Mouse (Mus musculus) neural tube, embryonic 11.5 days (tissue): ENCODE measurements around the gene Gstp1. TPM values are rescaled to one million over a fixed set of nuclear protein-coding genes. Genes with fewer than 3 reads are reported as not detected.

Experiments
- ATAC-seq: fragments of 200-750 bp; cut with Nextera tagmentation; 2 replicates; pipeline ENCODE4 v1.8.0; 2017; ENCODE audit warnings: moderate number of reproducible peaks, mild to moderate bottlenecking, moderate TSS enrichment, moderate library complexity; ENCODE audit not compliant: insufficient read depth, low FRiP score, low TSS enrichment
- DNase-seq: peaks from one replicate; pipeline ENCODE4 v3.0.0-alpha.2; 2015; ENCODE audit warnings: low spot score
- H3K27ac ChIP-seq: fragments of 300-500 bp; sonication (generic); 2 replicates; pipeline ENCODE4 v1.5.1; 2014; ENCODE audit warnings: low read depth, mild to moderate bottlenecking, low read length
- H3K27me3 ChIP-seq: fragments of 300-500 bp; sonication (generic); 2 replicates; pipeline ENCODE4 v1.6.1; 2014; ENCODE audit warnings: mild to moderate bottlenecking, low read length, mixed read lengths; ENCODE audit not compliant: control insufficient read depth, insufficient read depth
- H3K36me3 ChIP-seq: fragments of 300-500 bp; sonication (generic); 2 replicates; pipeline ENCODE4 v1.6.1; 2014; ENCODE audit warnings: mild to moderate bottlenecking, low read length, moderate library complexity, mixed read lengths; ENCODE audit not compliant: control insufficient read depth, insufficient read depth
- H3K4me1 ChIP-seq: fragments of 300-500 bp; sonication (generic); 2 replicates; pipeline ENCODE4 v1.6.1; 2014; ENCODE audit warnings: low read length, mixed read lengths; ENCODE audit not compliant: control insufficient read depth, insufficient read depth
- H3K4me2 ChIP-seq: fragments of 300-500 bp; sonication (generic); 2 replicates; pipeline ENCODE4 v1.6.1; 2014; ENCODE audit warnings: low read depth, mild to moderate bottlenecking, moderate library complexity
- H3K4me3 ChIP-seq: fragments of 300-500 bp; sonication (generic); 2 replicates; pipeline ENCODE4 v1.5.1; 2014; ENCODE audit warnings: low read depth, low read length
- H3K9ac ChIP-seq: fragments of 300-500 bp; sonication (generic); 2 replicates; pipeline ENCODE4 v1.6.1; 2014; ENCODE audit warnings: mild to moderate bottlenecking, low read length
- H3K9me3 ChIP-seq: fragments of 300-500 bp; sonication (generic); 2 replicates; pipeline ENCODE4 v1.6.1; 2016; ENCODE audit warnings: low read length; ENCODE audit not compliant: control insufficient read depth
- WGBS: fragments of 180-500 bp; shearing (Covaris S2); extraction: QIAGEN DNeasy Blood & Tissue Kit; methylation state at CpG from one replicate; pipeline ENCODE4 v1.1.7; 2014; 5-methylcytosine and 5-hydroxymethylcytosine counted together
- polyA plus RNA-seq: library from polyadenylated mRNA; unstranded; fragments of >200 nt; fragmentation: Nextera tagmentation; extraction: Ambion mirVana; gene quantifications from 2 replicates; pipeline ENCODE4 v1.2.1, GENCODE M21; 2014

The Gstp1 gene
- polyA plus RNA-seq, 1 experiment from 2014 or later, result 361 TPM

DNA sequence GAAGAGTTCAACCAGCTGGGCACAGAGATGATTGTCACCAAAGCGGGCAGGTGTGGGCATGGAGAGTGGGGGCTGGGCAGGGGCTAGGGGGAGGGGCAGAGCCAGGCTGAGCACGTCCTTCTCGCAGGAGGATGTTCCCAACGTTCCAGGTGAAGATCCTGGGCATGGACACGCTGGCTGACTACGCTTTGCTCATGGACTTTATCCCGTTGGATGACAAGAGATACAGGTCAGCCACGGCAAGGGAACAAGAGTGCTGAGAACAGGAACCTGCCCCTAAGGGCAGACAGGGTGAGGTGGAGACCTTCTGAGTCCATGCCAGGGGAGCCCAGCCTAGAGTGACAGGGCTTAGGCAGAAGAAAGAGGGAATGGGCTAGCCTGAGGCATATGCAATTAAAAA is 41.0 kb downstream of the Gstp1 start:
- 84% methylated on average over 8 of the region's 8 CpGs for whole genome bisulfite sequencing

DNA sequence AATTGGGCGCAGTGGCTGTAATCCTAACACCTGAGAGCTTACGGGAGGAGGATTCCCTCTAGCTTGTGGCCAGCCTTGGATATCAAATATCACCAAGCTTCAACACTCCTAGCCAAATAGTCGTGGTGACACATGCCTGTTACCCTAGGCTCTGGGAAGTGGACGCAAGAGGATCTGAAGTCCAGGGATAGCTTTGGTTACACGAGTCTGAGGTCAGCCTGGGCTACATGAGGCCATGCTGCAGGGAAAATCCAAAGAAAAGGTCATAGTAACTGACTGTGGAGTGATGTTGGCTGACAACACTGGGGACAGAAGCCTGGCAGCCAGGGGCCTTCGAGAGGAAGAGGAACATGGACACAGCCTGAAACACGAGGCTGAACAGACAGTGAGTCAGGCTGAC is 41.7 kb downstream of the Gstp1 start:
- H3K27ac ChIP-seq, result no peak overlapping the region
- no peak overlapping the region for H3K4me2 ChIP-seq
- H3K9me3 ChIP-seq, result no peaks in the 10 kb centered on the region
- no peak overlapping the region for H3K4me3 ChIP-seq
- no peaks in the 10 kb centered on the region for H3K27me3 ChIP-seq
- no peak for DNase-seq
- H3K9ac ChIP-seq, result no peak overlapping the region
- 76% methylated on average over 7 of the region's 7 CpGs for WGBS
- peaks cover 4% of the 10 kb centered on the region; the same call in 1 of the 2 replicates for H3K4me1 ChIP-seq
- no peak for ATAC-seq
- H3K36me3 ChIP-seq, result no peaks in the 10 kb centered on the region

More for the DNA sequence above, 41.0 kb downstream of the Gstp1 start:
- Histone ChIP-seq H3K4me1 (peaks cover 9% of the 10 kb centered on the region; the same call in 1 of the 2 replicates), H3K4me2 (no peak overlapping the region), H3K9ac (no peak overlapping the region), H3K4me3 (no peak overlapping the region), H3K36me3 (no peaks in the 10 kb centered on the region), H3K9me3 (no peaks in the 10 kb centered on the region), H3K27me3 (no peaks in the 10 kb centered on the region), H3K27ac (no peak overlapping the region)
- ATAC-seq, result no peak
- DNase-seq, result no peak

DNA sequence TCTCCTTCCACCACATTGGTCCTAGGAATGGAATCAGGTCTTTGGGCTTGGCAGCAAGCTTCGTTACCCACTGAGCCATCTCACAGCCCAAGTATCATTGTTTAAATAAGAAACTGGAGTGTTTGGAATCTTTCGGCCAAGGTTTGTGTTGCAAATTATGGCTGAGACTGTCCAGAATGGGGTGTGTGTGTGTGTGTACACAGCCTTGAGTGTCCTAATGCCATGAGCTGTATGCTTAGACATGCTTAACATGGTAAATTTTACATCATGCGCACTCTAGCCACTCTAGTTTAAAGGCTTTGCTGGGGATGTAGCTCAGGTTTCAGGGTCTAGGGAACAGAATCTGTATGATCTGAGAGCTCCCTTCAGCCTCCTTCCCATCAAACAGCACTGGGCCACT is 42.3 kb downstream of the Gstp1 start:
- WGBS, result 91% methylated on average over 3 of the region's 3 CpGs
- no peaks in the 10 kb centered on the region for H3K4me1 ChIP-seq
- no peak overlapping the region for H3K9ac ChIP-seq
- H3K4me2 ChIP-seq, result no peak overlapping the region
- ATAC-seq (no peak), DNase-seq (no peak)
- H3K27ac ChIP-seq, result no peak overlapping the region
- no peaks in the 10 kb centered on the region for H3K9me3 ChIP-seq
- no peaks in the 10 kb centered on the region for H3K36me3 ChIP-seq
- H3K27me3 ChIP-seq, result no peaks in the 10 kb centered on the region
- no peak overlapping the region for H3K4me3 ChIP-seq

GRCm38 (mm10) chr19:3994932-3995331 is 42.9 kb downstream of the Gstp1 start:
- ATAC-seq (no peak), DNase-seq (no peak)
- no peaks in the 10 kb centered on the region for H3K4me1 ChIP-seq
- no peak overlapping the region for H3K4me2 ChIP-seq
- no peak overlapping the region for H3K9ac ChIP-seq
- no peaks in the 10 kb centered on the region for H3K36me3 ChIP-seq
- H3K27ac ChIP-seq, result no peak overlapping the region
- no peaks in the 10 kb centered on the region for H3K9me3 ChIP-seq
- H3K27me3 ChIP-seq, result no peaks in the 10 kb centered on the region
- WGBS, result 64% methylated on average over 6 of the region's 6 CpGs
- no peak overlapping the region for H3K4me3 ChIP-seq

- no peaks in the 10 kb centered on the region for H3K36me3 ChIP-seq
- no peaks in the 10 kb centered on the region for H3K4me1 ChIP-seq
- no peak within 1 kb of the TSS for H3K4me3 ChIP-seq
- ATAC-seq (no peak), DNase-seq (no peak)
- no peak within 1 kb of the TSS for H3K27ac ChIP-seq
- no peaks in the 10 kb centered on the region for H3K9me3 ChIP-seq
- no peak within 1 kb of the TSS for H3K4me2 ChIP-seq
- no peaks in the 10 kb centered on the region for H3K27me3 ChIP-seq
- H3K9ac ChIP-seq, result no peak within 1 kb of the TSS
- WGBS, result 63% methylated on average over 5 of the region's 5 CpGs
Observed at GRCm38 (mm10) chr19:3992416-3992815, 45.4 kb downstream of the Gstp1 start, which contains the start of gene Tbx10. Gene Tbx10 (plus strand): TSS chr19:3992752.

GRCm38 (mm10) chr19:3991966-3992365 is 45.8 kb downstream of the Gstp1 start:
- no peak overlapping the region for H3K4me3 ChIP-seq
- DNase-seq, result no peak
- WGBS, result 93% methylated on average over 3 of the region's 3 CpGs

GRCm38 (mm10) chr19:3991562-3991961 is 46.2 kb downstream of the Gstp1 start:
- H3K4me1 ChIP-seq, result no peaks in the 10 kb centered on the region
- DNase-seq, result no peak
- H3K36me3 ChIP-seq, result no peaks in the 10 kb centered on the region
- H3K27ac ChIP-seq, result no peak overlapping the region
- no peaks in the 10 kb centered on the region for H3K27me3 ChIP-seq
- no peaks in the 10 kb centered on the region for H3K9me3 ChIP-seq
- no peak for ATAC-seq
- no peak overlapping the region for H3K9ac ChIP-seq
- H3K4me2 ChIP-seq, result no peak overlapping the region
- H3K4me3 ChIP-seq, result no peak overlapping the region
- WGBS, result 95% methylated on average over 3 of the region's 3 CpGs

More at GRCm38 (mm10) chr19:3991966-3992365, 45.8 kb downstream of the Gstp1 start:
- H3K9me3 ChIP-seq, result no peaks in the 10 kb centered on the region
- no peaks in the 10 kb centered on the region for H3K36me3 ChIP-seq
- H3K27ac ChIP-seq, result no peak overlapping the region
- H3K4me1 ChIP-seq, result no peaks in the 10 kb centered on the region
- H3K4me2 ChIP-seq, result no peak overlapping the region
- ATAC-seq, result no peak
- no peak overlapping the region for H3K9ac ChIP-seq
- H3K27me3 ChIP-seq, result no peaks in the 10 kb centered on the region

DNA sequence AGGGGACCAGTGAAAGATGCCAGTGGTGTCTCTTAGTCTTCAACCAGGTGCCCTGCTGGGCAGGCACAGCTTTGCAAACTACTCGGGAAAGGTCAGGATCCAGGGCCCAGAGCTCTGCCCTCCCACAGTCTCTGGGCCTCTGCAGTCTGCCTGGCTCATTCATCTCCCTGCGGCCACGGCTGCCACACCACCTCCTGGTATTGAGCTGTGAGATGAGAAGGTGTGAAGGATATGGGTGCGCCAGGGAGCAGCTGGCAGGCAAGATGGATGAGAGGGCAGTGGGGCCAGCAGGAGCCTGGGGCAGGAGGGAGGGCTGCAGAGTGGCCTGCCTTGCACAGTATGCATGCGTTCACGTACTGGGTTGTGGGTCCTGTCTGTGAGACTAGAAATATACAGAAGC is 47.0 kb downstream of the Gstp1 start:
- H3K36me3 ChIP-seq, result no peaks in the 10 kb centered on the region
- no peak overlapping the region for H3K4me3 ChIP-seq
- H3K27ac ChIP-seq, result no peak overlapping the region
- no peak overlapping the region for H3K4me2 ChIP-seq
- no peak for DNase-seq
- H3K9me3 ChIP-seq, result no peaks in the 10 kb centered on the region
- 39% methylated on average over 6 of the region's 6 CpGs for WGBS
- H3K9ac ChIP-seq, result no peak overlapping the region
- ATAC-seq, result no peak
- H3K4me1 ChIP-seq, result 0 out of 2 replicates have a peak, but pooled peaks cover 2% of the 10 kb centered on the region
- no peaks in the 10 kb centered on the region for H3K27me3 ChIP-seq

DNA sequence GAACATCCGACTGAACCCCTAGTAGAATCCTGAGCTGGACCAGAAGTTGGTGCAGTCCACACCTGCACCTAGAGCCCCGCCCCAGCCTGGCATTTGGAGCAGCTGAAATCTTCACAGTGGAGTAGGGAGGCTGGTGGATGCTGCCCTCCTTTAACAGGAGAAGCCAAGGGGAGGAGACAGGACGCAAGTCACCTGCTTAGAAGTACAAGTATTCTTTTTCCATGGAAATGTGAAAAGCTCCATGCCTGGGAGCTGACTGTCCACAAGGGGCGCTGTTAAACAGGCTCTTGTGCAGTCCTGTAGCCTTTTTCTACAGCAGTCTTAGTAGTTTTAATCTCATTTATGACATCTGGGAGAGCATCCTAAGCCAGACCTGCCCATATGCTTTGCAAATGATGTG is 49.0 kb downstream of the Gstp1 start:
- Histone ChIP-seq H3K9me3 (no peaks in the 10 kb centered on the region), H3K4me2 (no peak overlapping the region), H3K4me3 (no peak overlapping the region), H3K9ac (no peak overlapping the region), H3K4me1 (peaks cover 15% of the 10 kb centered on the region; the same call in 1 of the 2 replicates), H3K27me3 (no peaks in the 10 kb centered on the region), H3K27ac (no peak overlapping the region), H3K36me3 (no peaks in the 10 kb centered on the region)
- ATAC-seq (no peak), DNase-seq (no peak)
- 90% methylated on average over 4 of the region's 4 CpGs for WGBS
